Mouse (Mus musculus) heart, embryonic 10.5 days (tissue): ENCODE measurements around the gene Actr2. TPM values are rescaled to one million over a fixed set of nuclear protein-coding genes. Genes with fewer than 3 reads are reported as not detected.
"Not testable (repeated sequence)": the region's sequence is repeated elsewhere in the genome, so short reads cannot be mapped to it uniquely, and the experiment has no call there.

Source experiments
- DNase-seq: peaks from one replicate; pipeline ENCODE4 v3.0.0-alpha.2; 2017; ENCODE audit warnings: low spot score
- H3K27ac ChIP-seq: fragments of 300-500 bp; sonication (generic); 2 replicates; pipeline ENCODE4 v1.5.1; 2016; ENCODE audit warnings: mild to moderate bottlenecking
- H3K27me3 ChIP-seq: fragments of 300-500 bp; sonication (generic); 2 replicates; pipeline ENCODE4 v1.6.1; 2016; ENCODE audit warnings: mild to moderate bottlenecking; ENCODE audit not compliant: poor library complexity, insufficient read depth, severe bottlenecking
- H3K36me3 ChIP-seq: fragments of 300-500 bp; sonication (generic); 2 replicates; pipeline ENCODE4 v1.6.1; 2016; ENCODE audit warnings: mild to moderate bottlenecking, moderate library complexity
- H3K4me1 ChIP-seq: fragments of 300-500 bp; sonication (generic); 2 replicates; pipeline ENCODE4 v1.6.1; 2016; ENCODE audit warnings: mild to moderate bottlenecking
- H3K4me3 ChIP-seq: fragments of 300-500 bp; sonication (generic); 2 replicates; pipeline ENCODE4 v1.5.1; 2016; ENCODE audit warnings: mild to moderate bottlenecking, moderate library complexity
- H3K9me3 ChIP-seq: fragments of 300-500 bp; sonication (generic); 2 replicates; pipeline ENCODE4 v1.6.1; 2016; ENCODE audit warnings: mild to moderate bottlenecking, moderate library complexity
- WGBS: fragments of 180-500 bp; shearing (Covaris S2); methylation state at CpG from one replicate; pipeline ENCODE4 v1.1.7; 2016; 5-methylcytosine and 5-hydroxymethylcytosine counted together
- polyA plus RNA-seq: library from polyadenylated mRNA; unstranded; fragments of >200 nt; fragmentation: Nextera tagmentation; extraction: Ambion mirVana; gene quantifications from 2 replicates; pipeline ENCODE4 v1.2.1, GENCODE M21; 2016

The Actr2 gene
- polyA plus RNA-seq, 1 experiment from 2014 or later, result 105 TPM

GRCm38 (mm10) chr11:20107683-20108082 is 5.0 kb downstream of the Actr2 start:
- no peak overlapping the region for H3K27ac ChIP-seq
- H3K36me3 ChIP-seq, result peaks cover 19% of the 10 kb centered on the region
- 86% methylated on average over 4 of the region's 4 CpGs for WGBS
- H3K4me3 ChIP-seq, result no peak overlapping the region
- H3K9me3 ChIP-seq, result no peaks in the 10 kb centered on the region
- no peak for DNase-seq
- H3K27me3 ChIP-seq, result no peaks in the 10 kb centered on the region
- peaks cover 6% of the 10 kb centered on the region for H3K4me1 ChIP-seq

DNA sequence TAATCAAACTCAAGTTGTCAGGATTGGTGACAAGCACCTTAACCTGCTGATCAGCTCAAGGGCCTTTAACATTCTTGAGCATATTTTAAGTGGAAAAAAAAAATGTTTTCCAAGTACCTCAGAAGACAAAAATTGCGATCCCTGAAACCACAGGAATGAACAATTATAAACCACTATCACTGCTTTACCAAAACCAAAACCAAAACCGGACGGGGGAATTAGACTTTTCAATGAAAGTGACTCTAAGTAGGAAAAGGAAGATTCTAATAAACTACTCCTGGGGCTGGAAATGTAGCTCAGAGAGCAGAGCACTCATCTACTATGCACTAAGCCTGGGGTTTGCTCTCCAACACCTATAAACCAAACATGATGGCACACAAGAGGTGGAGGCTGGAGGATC is 5.8 kb downstream of the Actr2 start:
- H3K4me1 ChIP-seq, result peaks cover 6% of the 10 kb centered on the region
- H3K27me3 ChIP-seq, result no peaks in the 10 kb centered on the region
- no peak for DNase-seq
- H3K9me3 ChIP-seq, result no peaks in the 10 kb centered on the region
- peaks cover 19% of the 10 kb centered on the region for H3K36me3 ChIP-seq
- no peak overlapping the region for H3K27ac ChIP-seq
- no peak overlapping the region for H3K4me3 ChIP-seq
- WGBS, result 88% methylated on average over 3 of the region's 3 CpGs

GRCm38 (mm10) chr11:20103949-20104348 is 8.8 kb downstream of the Actr2 start:
- 76% methylated on average over 2 of the region's 2 CpGs for WGBS

GRCm38 (mm10) chr11:20086306-20086705 is 26.4 kb downstream of the Actr2 start:
- H3K27ac ChIP-seq, result no peak overlapping the region
- no peaks in the 10 kb centered on the region for H3K27me3 ChIP-seq
- no peak overlapping the region for H3K4me3 ChIP-seq
- DNase-seq, result no peak
- no peaks in the 10 kb centered on the region for H3K9me3 ChIP-seq
- H3K36me3 ChIP-seq, result peaks cover 59% of the 10 kb centered on the region
- no peaks in the 10 kb centered on the region for H3K4me1 ChIP-seq

More at GRCm38 (mm10) chr11:20103949-20104348, 8.8 kb downstream of the Actr2 start:
- H3K36me3 ChIP-seq, result peaks cover 23% of the 10 kb centered on the region
- no peaks in the 10 kb centered on the region for H3K27me3 ChIP-seq
- DNase-seq, result no peak
- H3K4me3 ChIP-seq, result no peak overlapping the region
- H3K4me1 ChIP-seq, result no peaks in the 10 kb centered on the region
- H3K9me3 ChIP-seq, result no peaks in the 10 kb centered on the region
- no peak overlapping the region for H3K27ac ChIP-seq

- peaks cover 60% of the 10 kb centered on the region for H3K36me3 ChIP-seq
- H3K4me3 ChIP-seq, result no peak overlapping the region
- H3K4me1 ChIP-seq, result no peaks in the 10 kb centered on the region
- no peaks in the 10 kb centered on the region for H3K9me3 ChIP-seq
- H3K27ac ChIP-seq, result no peak overlapping the region
- no peaks in the 10 kb centered on the region for H3K27me3 ChIP-seq
- WGBS, result 92% methylated on average over 2 of the region's 2 CpGs
- DNase-seq, result no peak
These were observed 27.1 kb downstream of the Actr2 start for GRCm38 (mm10) chr11:20085635-20086034.

DNA sequence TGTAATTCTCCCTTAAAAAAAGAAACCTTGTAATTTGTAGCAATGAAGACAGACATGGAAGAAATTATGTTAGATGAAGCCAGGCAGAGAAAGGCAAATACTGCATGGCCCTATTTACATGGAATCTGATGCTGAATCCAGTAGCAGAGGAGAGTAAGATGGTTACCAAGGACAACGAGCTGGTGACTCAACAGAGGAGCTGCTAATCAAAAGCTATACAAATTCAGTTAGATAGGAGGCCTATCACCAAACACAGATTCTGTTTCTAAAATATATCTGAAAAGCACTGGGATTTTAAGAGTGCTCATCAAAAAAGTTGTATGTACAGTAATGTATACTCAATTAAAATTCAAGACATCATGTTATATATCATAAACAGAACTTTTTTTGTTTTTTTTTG is 37.3 kb downstream of the Actr2 start:
- no peaks in the 10 kb centered on the region for H3K27me3 ChIP-seq

DNA sequence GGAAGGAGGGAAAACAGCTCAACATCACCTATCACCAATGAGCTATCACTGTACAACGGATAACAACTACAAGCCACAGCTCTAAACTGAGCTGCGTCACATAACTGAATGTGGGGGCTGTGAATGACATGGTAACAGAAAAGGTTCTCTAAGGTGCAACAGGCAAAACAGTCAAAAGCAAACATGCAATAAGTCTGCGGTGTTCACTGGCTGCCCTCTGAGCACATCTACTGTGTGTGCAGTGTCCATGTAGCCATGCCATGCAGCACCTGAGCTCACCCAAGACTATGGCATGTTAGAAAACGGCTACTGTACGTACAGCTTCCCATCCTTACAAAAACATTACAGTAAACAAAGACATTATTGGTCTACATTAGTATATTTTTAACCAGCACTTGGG is 39.9 kb downstream of the Actr2 start:
- H3K36me3 ChIP-seq, result peaks cover 72% of the 10 kb centered on the region
- DNase-seq, result peak; percentile 60
- WGBS, result 88% methylated on average over 5 of the region's 5 CpGs
- H3K4me3 ChIP-seq, result no peak overlapping the region
- no peaks in the 10 kb centered on the region for H3K9me3 ChIP-seq
- no peaks in the 10 kb centered on the region for H3K27me3 ChIP-seq
- no peaks in the 10 kb centered on the region for H3K4me1 ChIP-seq
- H3K27ac ChIP-seq, result no peak overlapping the region

More for the DNA sequence above, 37.3 kb downstream of the Actr2 start:
- H3K27ac ChIP-seq, result no peak overlapping the region
- peaks cover 78% of the 10 kb centered on the region for H3K36me3 ChIP-seq
- H3K4me3 ChIP-seq, result no peak overlapping the region
- no peaks in the 10 kb centered on the region for H3K9me3 ChIP-seq
- no peaks in the 10 kb centered on the region for H3K4me1 ChIP-seq
- 67% methylated on average over 1 of the region's 1 CpGs for WGBS
- DNase-seq, result no peak

GRCm38 (mm10) chr11:20072174-20072573 is 40.5 kb downstream of the Actr2 start:
- WGBS, result 79% methylated on average over 3 of the region's 3 CpGs

GRCm38 (mm10) chr11:20068346-20069004 is 44.2 kb downstream of the Actr2 start:
- H3K36me3 ChIP-seq, result peaks cover 74% of the 10 kb centered on the region
- no peak for DNase-seq
- no peak overlapping the region for H3K27ac ChIP-seq
- H3K9me3 ChIP-seq, result no peaks in the 10 kb centered on the region
- H3K4me3 ChIP-seq, result no peak overlapping the region
- no peaks in the 10 kb centered on the region for H3K4me1 ChIP-seq
- WGBS, result 96% methylated on average over 6 of the region's 6 CpGs
- H3K27me3 ChIP-seq, result no peaks in the 10 kb centered on the region

More at GRCm38 (mm10) chr11:20072174-20072573, 40.5 kb downstream of the Actr2 start:
- H3K36me3 ChIP-seq, result peaks cover 68% of the 10 kb centered on the region
- DNase-seq, result peak; percentile 42
- no peaks in the 10 kb centered on the region for H3K9me3 ChIP-seq
- H3K4me1 ChIP-seq, result no peaks in the 10 kb centered on the region
- no peak overlapping the region for H3K4me3 ChIP-seq
- no peak overlapping the region for H3K27ac ChIP-seq
- H3K27me3 ChIP-seq, result no peaks in the 10 kb centered on the region

GRCm38 (mm10) chr11:20067521-20067920 is 45.2 kb downstream of the Actr2 start:
- H3K27ac ChIP-seq, result no peak overlapping the region
- no peak overlapping the region for H3K4me3 ChIP-seq
- H3K4me1 ChIP-seq, result no peaks in the 10 kb centered on the region
- no peak for DNase-seq
- no peaks in the 10 kb centered on the region for H3K9me3 ChIP-seq
- peaks cover 68% of the 10 kb centered on the region for H3K36me3 ChIP-seq
- 65% methylated on average over 1 of the region's 1 CpGs for WGBS
- no peaks in the 10 kb centered on the region for H3K27me3 ChIP-seq

- Histone ChIP-seq H3K36me3 (peaks cover 62% of the 10 kb centered on the region), H3K27me3 (no peaks in the 10 kb centered on the region), H3K4me3 (no peak overlapping the region), H3K27ac (no peak overlapping the region), H3K9me3 (no peaks in the 10 kb centered on the region), H3K4me1 (no peaks in the 10 kb centered on the region)
- no peak for DNase-seq
- WGBS, result 95% methylated on average over 1 of the region's 1 CpGs
These were observed 46.6 kb downstream of the Actr2 start for GRCm38 (mm10) chr11:20066106-20066505.

- no peak for DNase-seq
- Histone ChIP-seq H3K27ac (no peak overlapping the region), H3K36me3 (peaks cover 65% of the 10 kb centered on the region), H3K4me1 (no peaks in the 10 kb centered on the region), H3K27me3 (no peaks in the 10 kb centered on the region), H3K9me3 (no peaks in the 10 kb centered on the region), H3K4me3 (no peak overlapping the region)
- 92% methylated on average over 2 of the region's 2 CpGs for WGBS
These were observed 47.8 kb downstream of the Actr2 start for GRCm38 (mm10) chr11:20064926-20065325.

GRCm38 (mm10) chr11:20064086-20064485 is 48.6 kb downstream of the Actr2 start:
- not testable (repeated sequence) for H3K27me3 ChIP-seq, DNase-seq, H3K4me3 ChIP-seq, H3K27ac ChIP-seq, H3K9me3 ChIP-seq, H3K4me1 ChIP-seq
- peaks cover 66% of the 10 kb centered on the region for H3K36me3 ChIP-seq
- WGBS, result 69% methylated on average over 2 of the region's 2 CpGs

DNA sequence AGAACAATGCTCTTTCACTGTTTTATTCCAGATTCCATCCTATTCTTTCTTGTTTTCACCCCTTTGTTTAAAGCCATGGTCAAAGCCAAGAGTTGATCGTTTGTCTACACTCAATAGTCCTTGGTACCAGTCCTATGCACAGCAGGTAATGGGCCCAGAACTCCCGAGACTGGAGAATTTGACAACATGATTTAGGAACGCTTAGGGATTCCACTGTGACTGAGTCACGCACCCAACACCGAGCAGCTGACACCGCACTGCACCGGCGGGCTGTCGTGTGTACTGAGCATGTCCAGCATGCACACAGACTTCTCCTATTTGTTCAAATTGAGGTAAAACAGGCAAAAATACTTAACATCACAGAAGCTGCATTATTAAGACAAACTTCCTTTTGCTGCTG is 49.9 kb downstream of the Actr2 start:
- DNase-seq, H3K27ac ChIP-seq, H3K27me3 ChIP-seq, H3K4me3 ChIP-seq, H3K4me1 ChIP-seq, H3K9me3 ChIP-seq: not testable (repeated sequence)
- 89% methylated on average over 9 of the region's 9 CpGs for WGBS
- peaks cover 64% of the 10 kb centered on the region for H3K36me3 ChIP-seq
